Mouse (Mus musculus) hindbrain, postnatal 0 days (tissue): ENCODE results near the gene Gm5483. TPM values are rescaled to one million over a fixed set of nuclear protein-coding genes. Genes with fewer than 3 reads are reported as not detected.
"Not testable (repeated sequence)": the region's sequence is repeated elsewhere in the genome, so short reads cannot be mapped to it uniquely, and the experiment has no call there.

Source experiments
- ATAC-seq: fragments of 200-750 bp; cut with Nextera tagmentation; 2 replicates; pipeline ENCODE4 v1.8.0; 2017; ENCODE audit warnings: mild to moderate bottlenecking, moderate TSS enrichment, moderate library complexity
- DNase-seq: peaks from one replicate; pipeline ENCODE4 v3.0.0-alpha.2; 2015; ENCODE audit warnings: low spot score
- H3K27ac ChIP-seq: fragments of 300-500 bp; sonication (generic); 2 replicates; pipeline ENCODE4 v1.5.1; 2014; ENCODE audit warnings: mild to moderate bottlenecking
- H3K27me3 ChIP-seq: fragments of 300-500 bp; sonication (generic); 2 replicates; pipeline ENCODE4 v1.6.1; 2014; ENCODE audit warnings: low read length, mixed read lengths; ENCODE audit not compliant: insufficient read depth
- H3K36me3 ChIP-seq: fragments of 300-500 bp; sonication (generic); 2 replicates; pipeline ENCODE4 v1.6.1; 2014; ENCODE audit warnings: low read length, mixed read lengths; ENCODE audit not compliant: insufficient read depth
- H3K4me1 ChIP-seq: fragments of 300-500 bp; sonication (generic); 2 replicates; pipeline ENCODE4 v1.6.1; 2014; ENCODE audit warnings: antibody characterized with exemption, low read length, mixed read lengths; ENCODE audit not compliant: insufficient read depth
- H3K4me2 ChIP-seq: fragments of 300-500 bp; sonication (generic); 2 replicates; pipeline ENCODE4 v1.6.1; 2014; ENCODE audit warnings: low read depth, mild to moderate bottlenecking, low read length, moderate library complexity, mixed read lengths
- H3K4me3 ChIP-seq: fragments of 300-500 bp; sonication (generic); 2 replicates; pipeline ENCODE4 v1.5.1; 2014; ENCODE audit warnings: low read length
- H3K9ac ChIP-seq: fragments of 300-500 bp; sonication (generic); replicated peaks from 2 replicates; pipeline ENCODE4 v1.6.1; 2014; ENCODE audit warnings: mild to moderate bottlenecking, low read length, moderate library complexity, mixed read lengths
- H3K9me3 ChIP-seq: fragments of 300-500 bp; sonication (generic); 2 replicates; pipeline ENCODE4 v1.6.1; 2016; ENCODE audit warnings: low read length, mixed read lengths
- CTCF ChIP-seq: IDR thresholded peaks from 2 replicates; pipeline ENCODE4 v1.5.1; 2016; ENCODE audit warnings: antibody characterized with exemption, control low read depth, low read depth
- WGBS: fragments of 180-500 bp; shearing (Covaris S2); extraction: QIAGEN DNeasy Blood & Tissue Kit; methylation state at CpG from one replicate; pipeline ENCODE4 v1.1.7; 2014; 5-methylcytosine and 5-hydroxymethylcytosine counted together
- polyA plus RNA-seq: library from polyadenylated mRNA; unstranded; fragments of >200 nt; fragmentation: Nextera tagmentation; extraction: Ambion mirVana; gene quantifications from 2 replicates; pipeline ENCODE4 v1.2.1, GENCODE M21; 2015
- total RNA-seq: library from RNA; depleted of rRNA; stranded (reverse); fragments of >200 nt; gene quantifications from 2 replicates; pipeline ENCODE4 v1.2.3, GENCODE M21; 2014; rRNA removed

Gene Gm5483
- total RNA-seq (not detected in 2 replicates), polyA plus RNA-seq (0.96 and 1.7 TPM in 2 replicates)

GRCm38 (mm10) chr16:36183912-36184311, at the start of gene Gm5483:
Gene Gm5483, plus strand, starts transcription at chr16:36184212.
- not testable (repeated sequence) for H3K27ac ChIP-seq, H3K4me1 ChIP-seq, DNase-seq, H3K4me3 ChIP-seq, H3K36me3 ChIP-seq, H3K27me3 ChIP-seq, H3K4me2 ChIP-seq, ATAC-seq, H3K9me3 ChIP-seq, H3K9ac ChIP-seq
- WGBS, result 86% methylated on average over 4 of the region's 4 CpGs

GRCm38 (mm10) chr16:36138201-36138600, 45.8 kb upstream of the Gm5483 start:
- no peak for DNase-seq
- Histone ChIP-seq H3K4me3 (no peak overlapping the region), H3K36me3 (no peaks in the 10 kb centered on the region), H3K9ac (no peak overlapping the region), H3K4me2 (no peak overlapping the region), H3K27me3 (no peaks in the 10 kb centered on the region), H3K4me1 (no peaks in the 10 kb centered on the region), H3K27ac (no peak overlapping the region), H3K9me3 (no peaks in the 10 kb centered on the region)
- no peak for TF ChIP-seq CTCF
- WGBS, result 90% methylated on average over 2 of the region's 2 CpGs
- ATAC-seq, result no peak

- no peak within 1 kb of the TSS for H3K27ac ChIP-seq
- no peak for TF ChIP-seq CTCF
- no peak for DNase-seq
- H3K4me2 ChIP-seq, result no peak within 1 kb of the TSS
- no peaks in the 10 kb centered on the region for H3K27me3 ChIP-seq
- H3K4me1 ChIP-seq, result no peaks in the 10 kb centered on the region
- H3K36me3 ChIP-seq, result no peaks in the 10 kb centered on the region
- H3K9ac ChIP-seq, result no peak within 1 kb of the TSS
- no peak within 1 kb of the TSS for H3K4me3 ChIP-seq
- no peak for ATAC-seq
- H3K9me3 ChIP-seq, result no peaks in the 10 kb centered on the region
These were observed 27.5 kb upstream of the Gm5483 start, which contains the start of gene Stfa2l1 for GRCm38 (mm10) chr16:36156402-36156975. Gene Stfa2l1, plus strand, starts transcription at chr16:36156811.

- H3K27me3 ChIP-seq, H3K9ac ChIP-seq, H3K4me2 ChIP-seq, H3K4me1 ChIP-seq, ATAC-seq, DNase-seq, H3K27ac ChIP-seq, H3K36me3 ChIP-seq, H3K4me3 ChIP-seq, H3K9me3 ChIP-seq: not testable (repeated sequence)
- WGBS, result 79% methylated on average over 10 of the region's 10 CpGs
These were observed 16.2 kb upstream of the Gm5483 start for GRCm38 (mm10) chr16:36167841-36168240.

GRCm38 (mm10) chr16:36176108-36176507, 7.9 kb upstream of the Gm5483 start:
- no peak for ATAC-seq

GRCm38 (mm10) chr16:36179910-36180309, 4.1 kb upstream of the Gm5483 start:
- Histone ChIP-seq H3K4me3 (no peak overlapping the region), H3K4me1 (no peaks in the 10 kb centered on the region), H3K9me3 (0 out of 2 replicates have a peak, but pooled peaks cover under 1% of the 10 kb centered on the region), H3K27ac (no peak overlapping the region), H3K36me3 (no peaks in the 10 kb centered on the region), H3K4me2 (no peak overlapping the region), H3K27me3 (no peaks in the 10 kb centered on the region), H3K9ac (no peak overlapping the region)
- ATAC-seq (no peak), DNase-seq (no peak)
- 86% methylated on average over 2 of the region's 2 CpGs for WGBS
- TF ChIP-seq CTCF, result no peak

More at GRCm38 (mm10) chr16:36176108-36176507, 7.9 kb upstream of the Gm5483 start:
- 0 out of 2 replicates have a peak, but pooled peaks cover 2% of the 10 kb centered on the region for H3K9me3 ChIP-seq
- H3K36me3 ChIP-seq, result no peaks in the 10 kb centered on the region
- DNase-seq, result no peak
- H3K4me1 ChIP-seq, result no peaks in the 10 kb centered on the region
- no peaks in the 10 kb centered on the region for H3K27me3 ChIP-seq
- no peak overlapping the region for H3K27ac ChIP-seq
- no peak overlapping the region for H3K4me3 ChIP-seq
- no peak for TF ChIP-seq CTCF
- no peak overlapping the region for H3K9ac ChIP-seq
- H3K4me2 ChIP-seq, result no peak overlapping the region

- Histone ChIP-seq H3K27ac (no peak overlapping the region), H3K4me1 (no peaks in the 10 kb centered on the region), H3K9me3 (no peaks in the 10 kb centered on the region), H3K36me3 (no peaks in the 10 kb centered on the region), H3K4me3 (no peak overlapping the region), H3K9ac (no peak overlapping the region), H3K27me3 (no peaks in the 10 kb centered on the region), H3K4me2 (peak overlapping the region; percentile 31; the same call in 1 of the 2 replicates)
- no peak for DNase-seq
- no peak for TF ChIP-seq CTCF
- WGBS, result 37% methylated on average over 19 of the region's 19 CpGs
- ATAC-seq, result no peak
These were observed 15.2 kb downstream of the Gm5483 start for GRCm38 (mm10) chr16:36199226-36199625.
